In genomic region chr2:27691139-27691720, GRCm38 (mm10) we compare ENCODE assay signal across 8 mouse cellular contexts. TPM values are rescaled to one million over a fixed set of nuclear protein-coding genes. Genes with fewer than 3 reads are reported as not detected.
DNase-seq lines count a peak whose midpoint lies in the region; ATAC-seq lines count a peak whose summit lies in the region.

No protein-coding gene starts in this region.

- peak overlapping the region; percentile 66; the same call in 1 of the 2 replicates for H3K27ac ChIP-seq in heart, embryonic 11.5 days (ENCODE audit: low read depth, low read length)
- H3K27ac ChIP-seq in lung, embryonic 16.5 days (ENCODE audit: low read length): peak overlapping the region; percentile 77
- peak overlapping the region; percentile 45 for H3K27ac ChIP-seq in intestine, embryonic 15.5 days
- H3K27ac ChIP-seq in stomach, embryonic 14.5 days (ENCODE audit: low read length): peak overlapping the region; percentile 34; the same call in 1 of the 2 replicates

- H3K9ac ChIP-seq in heart, embryonic 11.5 days (ENCODE audit: low read depth, low read length): no peak overlapping the region
- H3K9ac ChIP-seq in lung, embryonic 16.5 days (ENCODE audit: low read length): peak overlapping the region; percentile 25; the same call in 1 of the 2 replicates
- no peak overlapping the region for H3K9ac ChIP-seq in intestine, embryonic 15.5 days
- no peak overlapping the region for H3K9ac ChIP-seq in stomach, embryonic 14.5 days (replicated peaks; ENCODE audit: low read depth, low read length)

- WGBS in heart, embryonic 11.5 days (ENCODE audit: insufficient replicate concordance): 65% methylated on average over 14 of the region's 14 CpGs
- 66% methylated on average over 13 of the region's 14 CpGs for WGBS in lung, embryonic 16.5 days
- WGBS in intestine, embryonic 15.5 days: 70% methylated on average over 14 of the region's 14 CpGs
- 69% methylated on average over 13 of the region's 14 CpGs for WGBS in stomach, embryonic 14.5 days

- H3K4me3 ChIP-seq in heart, embryonic 11.5 days (ENCODE audit: low read depth, low read length): no peak overlapping the region
- no peak overlapping the region for H3K4me3 ChIP-seq in lung, embryonic 16.5 days (ENCODE audit: low read length)
- H3K4me3 ChIP-seq in intestine, embryonic 15.5 days (replicated peaks): no peak overlapping the region
- no peak overlapping the region for H3K4me3 ChIP-seq in stomach, embryonic 14.5 days (ENCODE audit: low read depth, low read length)

- no peak for ATAC-seq in heart, embryonic 11.5 days (replicated peaks; ENCODE audit: insufficient number of reproducible peaks, low FRiP score, low TSS enrichment)
- ATAC-seq in lung, embryonic 16.5 days (ENCODE audit: low read depth): no peak
- ATAC-seq in intestine, embryonic 15.5 days: 0 out of 2 replicates have a peak, but pooled peaks have one; percentile 13
- no peak for ATAC-seq in stomach, embryonic 14.5 days (ENCODE audit: insufficient number of reproducible peaks, insufficient read depth, low FRiP score, low read depth)
- no peak for ATAC-seq in frontal cortex, adult (ENCODE audit: low TSS enrichment)

- H3K36me3 ChIP-seq in heart, embryonic 11.5 days (ENCODE audit: control insufficient read depth, insufficient read depth, low read length): no peaks in the 10 kb centered on the region
- no peaks in the 10 kb centered on the region for H3K36me3 ChIP-seq in lung, embryonic 16.5 days (ENCODE audit: control insufficient read depth, insufficient read depth, low read length)
- no peaks in the 10 kb centered on the region for H3K36me3 ChIP-seq in intestine, embryonic 15.5 days
- no peaks in the 10 kb centered on the region for H3K36me3 ChIP-seq in stomach, embryonic 14.5 days (ENCODE audit: control insufficient read depth, insufficient read depth, low read length)

- no peaks in the 10 kb centered on the region for H3K9me3 ChIP-seq in heart, embryonic 11.5 days (replicated peaks; ENCODE audit: control insufficient read depth, low read length)
- no peaks in the 10 kb centered on the region for H3K9me3 ChIP-seq in lung, embryonic 16.5 days (ENCODE audit: control insufficient read depth, low read length)
- H3K9me3 ChIP-seq in intestine, embryonic 15.5 days: no peaks in the 10 kb centered on the region
- H3K9me3 ChIP-seq in stomach, embryonic 14.5 days (ENCODE audit: control insufficient read depth, low read depth, low read length): no peaks in the 10 kb centered on the region

- peaks cover 81% of the 10 kb centered on the region for H3K4me1 ChIP-seq in heart, embryonic 11.5 days (ENCODE audit: control insufficient read depth, insufficient read depth, low read length)
- peaks cover 50% of the 10 kb centered on the region for H3K4me1 ChIP-seq in lung, embryonic 16.5 days (replicated peaks; ENCODE audit: control insufficient read depth, insufficient read depth, low read length)
- H3K4me1 ChIP-seq in intestine, embryonic 15.5 days (replicated peaks): peaks cover 74% of the 10 kb centered on the region
- H3K4me1 ChIP-seq in stomach, embryonic 14.5 days (ENCODE audit: control insufficient read depth, insufficient read depth, low read length): peaks cover 64% of the 10 kb centered on the region

- no peak for DNase-seq in heart, postnatal 36 days
- DNase-seq in lung, postnatal 4 days: no peak
- DNase-seq in embryo, embryonic 10 days (ENCODE audit: low spot score): no peak

- intact Hi-C loops in heart, postnatal 36 days (cut with DNase I): loop anchor here (2.0 kb wide), 1 partner anchor 54 kb away; no protein-coding TSS in a partner anchor

- peak overlapping the region; percentile 16; the same call in 1 of the 2 replicates for H3K4me2 ChIP-seq in heart, embryonic 11.5 days
- H3K4me2 ChIP-seq in lung, embryonic 16.5 days (ENCODE audit: low read depth, low read length): no peak overlapping the region
- 0 out of 2 replicates have a peak overlapping the region, but pooled peaks have one; percentile 2 for H3K4me2 ChIP-seq in intestine, embryonic 15.5 days (replicated peaks)
- no peak overlapping the region for H3K4me2 ChIP-seq in stomach, embryonic 14.5 days (replicated peaks; ENCODE audit: low read depth, low read length)

- peaks cover 6% of the 10 kb centered on the region for H3K27me3 ChIP-seq in heart, embryonic 11.5 days (ENCODE audit: control insufficient read depth, insufficient read depth, low read length)
- H3K27me3 ChIP-seq in lung, embryonic 16.5 days (ENCODE audit: control insufficient read depth, insufficient read depth, low read depth, low read length): no peaks in the 10 kb centered on the region
- H3K27me3 ChIP-seq in intestine, embryonic 15.5 days (replicated peaks): no peaks in the 10 kb centered on the region
- H3K27me3 ChIP-seq in stomach, embryonic 14.5 days (ENCODE audit: control insufficient read depth, insufficient read depth, low read length): no peaks in the 10 kb centered on the region

RNA-seq across cellular contexts. Expression of gene Rxra, which starts 15.0 kb away (rescaled TPM):
- 4.2 and 5.2 TPM in 2 replicates for polyA plus RNA-seq in heart, embryonic 11.5 days (2014; fragmentation: Nextera tagmentation; extraction: Ambion mirVana)
- 10 to 100 TPM; 52.8 to 53.8 TPM for total RNA-seq in heart, postnatal 36 days (2021)
- 11.3 TPM in 2 replicates for polyA plus RNA-seq in lung, embryonic 16.5 days (2015; fragmentation: Nextera tagmentation; extraction: Ambion mirVana)
- polyA plus RNA-seq in intestine, embryonic 15.5 days (2015; fragmentation: Nextera tagmentation; extraction: Ambion mirVana): 11.7 and 12.5 TPM in 2 replicates
- polyA plus RNA-seq in stomach, embryonic 14.5 days (2014; fragmentation: Nextera tagmentation; extraction: Ambion mirVana): 9.0 and 10.3 TPM in 2 replicates

Comparison
In these comparisons a context has a peak if more than half of its experiments do, and no peak if none do; other contexts are left out.
1. H3K4me2 ChIP-seq: peak in heart, embryonic 11.5 days (single experiment) and intestine, embryonic 15.5 days (single experiment); none in lung, embryonic 16.5 days (single experiment) and stomach, embryonic 14.5 days (single experiment).
2. Peak in every context shown above with its lines, with median percentiles within 50 percentile points of each other: H3K27ac ChIP-seq.